Mouse (Mus musculus) midbrain, embryonic 10.5 days (tissue): ENCODE measurements around the gene Tppp. TPM values are rescaled to one million over a fixed set of nuclear protein-coding genes. Genes with fewer than 3 reads are reported as not detected.

ENCODE experiments used
- polyA plus RNA-seq: library from polyadenylated mRNA; unstranded; fragments of >200 nt; fragmentation: Nextera tagmentation; extraction: Ambion mirVana; gene quantifications from 2 replicates; pipeline ENCODE4 v1.2.1, GENCODE M21; 2016

Gene Tppp
- polyA plus RNA-seq, 1 experiment from 2014 or later, result 1.00 TPM

Other genes with a start within 250 kb of the Tppp start
- gene Nkd2, start 161.8 kb upstream of the Tppp start, polyA plus RNA-seq, result 13.2 and 14.7 TPM in 2 replicates
- gene Trip13, start 71.6 kb upstream of the Tppp start, polyA plus RNA-seq, result 59.5 and 69.1 TPM in 2 replicates
- 57.8 and 71.9 TPM in 2 replicates for gene Brd9, start 71.6 kb upstream of the Tppp start, polyA plus RNA-seq
- not detected in 2 replicates for gene Zdhhc11, start 45.6 kb upstream of the Tppp start, polyA plus RNA-seq
- gene Cep72, start 52.9 kb downstream of the Tppp start, polyA plus RNA-seq, result 22.5 and 25.6 TPM in 2 replicates
- gene Slc9a3, start 112.0 kb downstream of the Tppp start, polyA plus RNA-seq, result not detected in 2 replicates
- 79.2 and 88.7 TPM in 2 replicates for gene Exoc3, start 199.3 kb downstream of the Tppp start, polyA plus RNA-seq